Mouse (Mus musculus) A20 (cell line): ENCODE data around the gene Usp30.

ENCODE experiments used
- DNase-seq: peaks from one replicate; pipeline ENCODE4 v3.0.0-alpha.2; 2011; ENCODE audit warnings: low read depth, low spot score

Usp30 gene

DNA sequence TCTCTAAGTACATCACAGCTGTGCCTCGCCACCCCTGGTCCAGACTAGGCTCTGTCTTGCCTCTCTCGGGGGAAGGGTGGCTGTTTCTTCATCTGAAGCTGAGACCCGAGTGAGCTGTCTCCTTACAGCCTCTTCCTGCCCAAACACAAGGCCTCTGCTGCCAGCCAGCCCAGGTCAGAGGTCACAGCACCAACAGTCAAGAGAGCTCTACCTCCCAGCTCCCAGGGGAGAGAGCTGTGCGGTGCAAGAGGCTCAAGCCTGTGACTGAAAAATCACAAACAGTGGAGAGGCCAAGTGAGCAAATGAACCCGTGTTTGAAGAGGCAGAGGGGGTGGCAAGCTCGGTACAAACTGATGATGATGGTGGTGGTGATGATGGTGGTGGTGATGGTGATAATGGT is 1.3 kb downstream of the Usp30 start:
- DNase-seq: no peak

DNA sequence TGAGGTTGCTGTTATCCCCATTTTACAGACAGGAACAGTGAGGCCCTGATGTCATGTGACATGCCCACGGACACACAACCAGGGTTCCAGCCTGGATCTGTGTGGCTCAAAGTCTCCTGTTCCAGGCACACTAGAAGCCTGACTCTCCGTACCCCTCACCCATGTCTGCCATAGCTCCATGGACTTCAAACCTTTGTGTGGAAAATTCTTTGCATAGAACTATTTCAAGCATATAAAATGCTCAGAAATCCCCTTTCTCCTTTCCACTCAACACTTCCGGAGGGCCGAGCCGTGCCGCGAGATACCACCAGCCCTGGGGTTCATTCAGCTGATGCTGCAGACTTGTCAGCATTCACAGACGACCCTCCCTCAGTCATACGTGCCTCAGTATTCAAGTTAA is 2.3 kb downstream of the Usp30 start:
- no peak for DNase-seq

DNA sequence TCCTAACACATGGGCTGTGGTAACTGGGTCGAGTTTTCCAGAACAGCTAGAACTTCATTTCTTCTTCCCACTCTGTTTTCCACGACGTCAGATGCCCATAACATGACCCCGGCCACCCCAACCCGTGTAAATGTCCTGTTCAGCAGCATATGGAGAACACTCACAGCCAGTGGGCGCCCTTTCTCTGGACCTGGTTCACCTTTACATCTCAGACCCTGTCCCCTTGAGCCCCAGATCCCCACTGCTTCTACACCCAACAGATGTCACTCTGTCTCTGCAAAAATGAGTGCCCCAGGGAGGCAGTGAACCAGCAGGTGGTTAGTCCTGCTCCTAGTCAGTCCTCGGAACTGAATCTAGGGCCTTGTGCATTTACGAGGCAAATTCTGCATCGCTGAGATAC is 2.7 kb downstream of the Usp30 start:
- DNase-seq: no peak

DNA sequence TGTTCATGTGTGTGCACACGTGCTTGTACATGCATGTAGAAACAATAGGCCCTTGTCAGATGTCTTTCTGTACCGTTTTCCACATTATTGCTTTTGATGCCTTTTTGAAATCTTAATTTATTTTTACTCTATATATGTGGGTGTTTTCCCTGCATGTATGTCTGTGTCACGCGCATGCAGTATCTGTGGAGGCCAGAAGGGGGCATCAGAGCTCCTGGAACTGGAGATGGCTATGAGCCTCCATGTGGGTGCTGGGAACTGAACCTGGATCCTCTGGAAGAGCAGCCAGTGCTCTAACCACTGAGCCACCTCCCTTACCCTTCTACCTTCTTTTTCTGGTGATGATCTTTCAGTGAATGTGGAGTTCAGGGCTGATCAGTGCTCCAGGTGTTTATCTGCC is 5.6 kb downstream of the Usp30 start:
- DNase-seq: no peak

DNA sequence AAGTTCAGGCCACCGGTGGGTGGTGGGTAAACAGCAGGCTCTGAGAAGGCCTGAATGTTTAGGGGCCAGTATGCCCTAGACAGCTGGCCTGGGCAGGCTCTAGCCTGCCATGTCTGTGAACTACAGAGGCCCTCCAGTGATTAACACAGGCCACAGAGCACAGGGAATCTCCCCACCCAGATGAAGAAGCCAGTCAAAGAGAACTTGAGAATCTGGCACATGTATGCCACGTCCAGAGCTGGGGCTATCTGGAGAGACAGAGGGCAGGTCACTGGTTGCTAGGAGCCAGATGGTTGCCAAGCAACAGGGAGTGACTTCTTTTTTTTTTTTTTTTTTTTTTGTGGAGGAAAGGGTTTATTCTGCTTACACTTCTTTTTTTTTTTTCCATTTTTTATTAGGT is 7.0 kb downstream of the Usp30 start:
- no peak for DNase-seq

DNA sequence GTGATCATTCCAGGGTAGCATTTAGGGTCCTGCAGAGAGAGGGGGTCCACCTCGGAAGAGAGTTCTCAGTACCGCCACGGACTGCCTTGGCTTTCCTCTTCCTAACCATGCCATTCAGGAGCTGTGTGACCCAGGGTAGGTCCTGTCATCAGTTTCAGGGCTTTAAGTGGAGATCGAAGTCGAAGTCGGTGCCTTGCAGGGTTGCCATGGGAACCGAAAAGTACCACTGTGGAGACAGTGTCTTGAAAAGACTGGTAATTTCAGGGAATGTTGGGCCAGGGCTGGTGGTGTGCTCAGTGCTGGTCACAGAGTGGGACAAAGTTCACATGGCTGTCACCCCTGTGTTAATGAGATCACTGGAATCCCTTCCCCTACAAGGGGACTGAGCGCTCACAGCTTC is 11.7 kb downstream of the Usp30 start:
- DNase-seq: no peak

DNA sequence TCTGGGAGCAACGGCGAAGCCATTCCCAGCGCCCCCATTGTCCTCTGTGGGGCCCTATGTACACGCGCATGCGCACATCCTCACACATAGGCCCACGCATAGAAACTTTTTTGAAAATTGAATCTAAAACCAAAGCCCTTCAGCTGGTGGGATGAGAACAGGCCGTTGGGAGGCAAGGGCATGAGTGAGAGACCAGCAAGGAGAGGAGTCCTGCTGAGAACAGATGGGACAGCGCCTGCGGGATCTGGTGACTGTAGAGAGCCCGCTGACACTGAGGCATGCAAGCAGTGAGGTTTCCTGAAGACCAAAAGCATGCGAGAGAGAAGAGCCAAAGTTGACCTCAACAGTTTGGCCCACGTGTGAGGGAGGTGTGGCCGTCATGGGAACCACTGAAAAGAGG is 20.2 kb downstream of the Usp30 start:
- DNase-seq: no peak

DNA sequence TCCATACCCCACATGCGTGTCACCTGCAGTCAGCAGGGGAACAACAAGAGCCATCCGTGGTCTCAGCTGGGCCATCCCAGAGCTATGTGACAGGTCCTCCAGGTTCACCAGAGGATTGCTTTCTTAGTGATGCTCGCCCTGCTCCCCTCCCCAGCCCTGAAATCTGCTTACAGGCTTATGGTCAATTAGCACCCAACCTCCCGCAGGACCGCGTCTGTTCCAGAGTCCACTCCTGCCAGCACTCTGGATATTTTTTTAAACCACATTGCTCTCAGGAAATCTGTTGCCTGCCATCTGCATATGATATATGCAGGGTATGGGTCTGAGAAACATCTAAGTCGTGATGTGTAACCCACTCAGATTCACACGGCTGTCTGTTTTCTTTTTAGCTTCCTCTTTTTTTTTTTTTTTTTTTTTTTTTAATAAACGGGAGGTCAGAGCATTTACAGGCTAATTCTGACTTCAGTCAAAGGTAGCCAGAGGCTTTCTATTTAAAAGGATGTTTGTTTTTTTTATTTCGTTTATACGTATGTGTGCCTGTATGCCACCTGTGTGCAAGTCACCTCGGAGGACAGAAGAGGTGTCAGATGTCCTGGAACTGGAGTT is 22.7 kb downstream of the Usp30 start:
- peak; percentile 30 for DNase-seq

DNA sequence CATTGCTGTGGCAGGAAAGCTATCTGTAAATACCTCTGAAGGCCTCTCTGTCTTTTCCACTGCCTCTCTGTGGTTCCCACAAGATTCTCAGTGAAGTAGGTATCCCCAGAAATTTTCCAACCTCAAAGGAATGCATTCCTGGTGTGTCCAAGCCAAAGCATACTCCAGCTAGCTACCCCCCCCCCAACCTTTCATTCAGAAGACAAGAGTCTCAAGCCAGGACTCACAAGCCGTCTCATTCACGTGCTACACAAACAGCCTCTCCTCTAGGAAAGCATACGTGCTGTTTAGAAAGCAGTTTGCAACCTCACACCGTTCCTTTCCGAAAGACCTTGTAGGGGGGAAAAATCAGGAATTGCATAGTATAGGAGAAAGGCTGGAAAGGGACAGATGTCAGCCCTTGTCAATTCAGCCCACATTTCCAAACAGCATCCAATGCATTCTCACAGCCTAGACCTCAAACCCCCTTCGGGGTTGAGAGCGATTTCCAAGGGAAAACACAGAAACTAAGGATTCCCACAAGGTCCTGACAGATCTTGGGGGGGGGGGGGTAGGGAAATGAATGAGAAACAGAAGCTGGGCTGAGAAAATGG is 25.3 kb downstream of the Usp30 start:
- no peak for DNase-seq

DNA sequence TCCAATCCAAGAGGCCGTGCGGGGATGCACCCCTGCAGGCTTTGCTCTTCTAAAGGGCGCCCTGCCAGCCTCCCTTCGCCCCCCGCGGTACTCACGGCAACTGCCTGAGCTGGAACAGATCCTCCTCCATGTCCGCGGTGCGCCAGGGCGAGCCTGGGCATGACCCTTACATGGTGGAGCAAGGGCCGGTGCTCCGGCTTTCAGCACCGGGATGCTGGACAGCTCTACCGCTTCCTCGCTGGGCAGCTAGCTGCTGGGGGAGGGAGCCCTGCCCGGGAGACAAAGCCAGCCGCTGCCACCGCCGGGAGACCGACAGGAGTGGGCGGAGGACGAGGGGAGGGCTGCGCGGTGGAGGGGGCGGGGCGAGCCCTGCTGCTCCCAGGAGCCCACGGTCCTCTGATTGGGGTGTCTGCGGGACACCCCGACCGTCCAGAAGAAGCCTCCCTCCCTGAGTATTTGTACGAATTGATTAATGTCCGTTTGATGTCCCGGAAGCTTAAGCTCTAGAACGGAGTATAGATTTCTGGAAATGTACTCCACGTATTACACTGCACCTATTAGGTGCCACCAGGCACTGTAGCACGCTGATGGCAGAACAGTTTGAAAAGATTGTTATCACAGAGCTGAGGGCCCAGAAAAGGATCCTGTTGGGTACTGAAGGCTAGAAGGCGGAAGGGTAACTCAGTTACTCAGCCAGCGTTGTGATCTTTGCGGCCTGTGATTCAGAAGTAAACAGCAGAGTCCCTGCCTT is 26.0 kb downstream of the Usp30 start, which contains the start of gene Svop:
TSS of gene Svop (minus strand) at position 514 of the 751 bp plus-strand sequence.
- no peak for DNase-seq

DNA sequence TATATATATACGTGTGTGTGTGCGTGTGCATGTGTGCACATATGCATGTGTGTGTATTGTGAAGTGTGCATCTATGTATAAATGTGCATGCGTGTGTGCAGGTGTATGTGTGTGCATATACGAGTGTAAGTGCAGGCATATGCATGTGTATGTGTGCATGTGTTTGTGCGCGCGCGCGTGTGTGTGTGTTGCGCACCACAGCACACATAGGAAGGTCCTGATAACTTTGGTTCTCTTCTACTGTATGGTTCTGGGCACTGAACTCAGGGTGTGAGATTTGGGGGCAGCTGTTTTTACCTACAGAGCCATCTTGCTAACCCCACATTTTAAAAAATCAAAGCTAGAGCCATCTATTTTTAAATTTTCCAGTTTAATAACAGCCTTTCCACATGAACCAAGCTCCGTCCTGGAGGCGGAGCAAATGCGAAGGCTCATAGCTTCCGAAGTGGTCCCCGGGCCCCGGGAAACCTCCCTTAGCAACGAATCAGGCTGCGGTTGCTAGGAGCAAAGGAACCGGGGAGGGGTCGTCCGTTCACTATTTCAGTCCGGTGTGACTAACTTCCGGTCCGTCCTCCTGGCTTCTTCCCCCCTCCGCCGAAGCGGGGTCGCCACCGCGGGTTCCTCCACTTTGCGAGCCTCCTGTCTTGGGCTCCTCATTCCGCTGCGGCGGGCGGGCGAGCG is 34.6 kb downstream of the Usp30 start:
- peak; percentile 94 for DNase-seq

DNA sequence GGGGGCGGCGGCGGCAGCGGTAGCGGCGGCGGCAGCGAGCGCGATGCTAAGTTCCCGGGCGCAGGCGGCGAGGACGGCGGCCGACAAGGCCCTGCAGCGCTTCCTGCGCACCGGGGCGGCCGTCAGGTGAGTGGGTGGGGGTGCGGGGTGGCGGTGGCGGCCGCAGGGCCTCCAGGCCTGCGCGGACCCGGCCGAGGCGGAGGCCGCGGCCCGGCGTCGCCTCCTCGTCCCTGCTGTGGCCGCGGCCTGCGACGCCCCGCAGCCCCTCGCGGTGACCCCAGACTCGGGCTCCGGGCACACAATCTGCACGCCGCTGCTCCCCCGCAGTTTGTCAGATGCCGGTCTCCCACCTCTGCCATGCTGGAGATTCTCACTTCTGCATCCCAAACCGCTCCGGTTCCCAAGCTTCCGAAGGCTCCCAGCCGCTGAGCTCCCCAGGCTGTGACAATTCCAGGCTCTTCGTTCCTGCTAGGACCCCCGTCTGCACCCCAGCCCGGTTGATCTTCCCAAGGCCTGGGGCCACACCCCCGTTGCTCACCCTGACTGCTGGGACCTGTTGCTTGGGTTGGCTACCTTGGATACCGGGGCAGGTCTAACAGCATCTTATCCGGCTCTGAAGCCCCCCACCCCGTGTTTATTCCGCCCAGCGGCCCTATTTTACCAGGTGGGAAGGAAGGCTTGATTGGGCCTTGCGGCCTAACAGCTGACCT is 35.3 kb downstream of the Usp30 start:
- DNase-seq: no peak

DNA sequence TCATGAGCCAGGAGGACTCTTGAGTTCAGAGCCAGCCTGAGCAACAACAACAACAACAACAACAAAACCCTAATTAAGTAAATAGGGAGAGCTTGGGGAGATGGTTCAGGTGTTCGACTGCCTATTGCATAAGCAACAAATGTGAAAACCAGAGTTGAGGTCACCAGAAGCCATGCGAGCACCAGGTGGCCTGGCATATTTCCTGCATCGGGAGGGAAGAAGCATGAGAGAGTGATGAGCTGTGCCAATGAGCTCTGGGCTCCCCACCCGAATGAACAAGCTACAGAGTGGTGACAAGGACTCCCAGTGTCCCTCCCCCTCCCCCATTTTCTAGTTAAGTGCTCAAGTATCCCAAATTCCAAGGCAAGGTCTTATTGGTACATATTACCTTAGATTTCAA is 36.6 kb downstream of the Usp30 start:
- DNase-seq: no peak

DNA sequence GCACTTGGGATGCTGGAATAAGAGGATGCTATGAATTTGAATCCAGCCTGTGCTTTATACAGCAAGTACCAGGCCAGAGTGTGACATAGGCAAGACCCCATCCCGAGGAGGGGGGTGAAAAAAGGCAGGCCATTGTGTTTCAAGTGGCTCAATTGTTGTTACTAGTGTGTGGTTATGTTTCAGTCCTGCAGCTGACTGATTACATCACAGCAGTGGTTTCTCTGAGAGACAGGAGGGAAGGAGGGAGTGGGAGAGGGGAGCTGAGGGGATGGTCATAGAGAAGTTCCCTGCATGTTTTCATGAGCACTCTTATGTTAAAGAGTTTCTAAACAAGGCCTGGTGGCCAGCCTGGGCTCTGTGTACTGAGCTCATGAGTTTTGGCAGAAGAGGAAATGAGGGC is 37.5 kb downstream of the Usp30 start:
- no peak for DNase-seq

DNA sequence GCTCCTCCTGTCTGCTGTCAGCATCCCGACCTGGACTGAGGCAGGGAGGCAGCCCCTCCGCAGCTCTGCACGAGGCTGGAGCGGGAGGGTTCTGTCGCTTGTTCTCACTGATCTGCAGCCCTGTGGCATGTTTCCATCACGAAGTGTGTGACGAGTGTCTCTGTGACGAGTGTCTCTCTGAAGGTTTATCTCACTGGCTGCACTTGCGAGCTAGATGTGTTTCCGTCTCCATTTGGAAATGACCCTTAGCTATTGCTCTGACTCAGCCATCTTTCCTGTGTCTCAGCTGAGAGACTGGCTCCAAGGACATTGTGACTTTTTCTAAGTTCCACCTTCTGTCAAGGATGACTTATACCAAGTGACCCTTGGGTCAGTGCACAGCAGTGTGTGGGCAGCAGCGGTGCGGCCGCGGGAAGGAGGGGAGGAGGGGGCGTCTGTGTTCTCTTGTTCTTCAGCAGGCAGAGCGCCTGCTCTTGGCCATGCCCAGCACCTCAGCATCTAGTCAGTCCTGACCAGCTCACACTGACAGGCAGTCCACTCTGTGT is 41.2 kb downstream of the Usp30 start:
- no peak for DNase-seq

DNA sequence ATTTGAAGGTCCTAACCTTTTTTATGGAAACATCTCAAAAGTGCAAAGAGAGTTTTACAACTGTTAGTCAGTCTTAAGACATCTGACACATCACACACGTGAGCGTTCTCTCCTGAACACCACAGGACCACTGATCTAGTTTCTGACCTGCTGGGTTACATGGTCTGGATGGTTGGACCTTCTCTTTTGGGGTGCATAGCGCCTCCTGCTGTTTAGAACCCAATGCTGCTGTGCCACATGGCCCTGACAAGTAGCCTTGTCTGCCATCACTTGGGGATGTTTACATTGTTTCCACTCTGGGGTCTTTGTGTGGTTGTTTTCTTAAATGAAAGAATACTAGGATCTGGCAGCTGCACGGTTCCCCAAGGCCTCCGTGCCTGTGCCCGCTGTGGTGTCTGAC is 48.1 kb downstream of the Usp30 start:
- peak; percentile 24 for DNase-seq

DNA sequence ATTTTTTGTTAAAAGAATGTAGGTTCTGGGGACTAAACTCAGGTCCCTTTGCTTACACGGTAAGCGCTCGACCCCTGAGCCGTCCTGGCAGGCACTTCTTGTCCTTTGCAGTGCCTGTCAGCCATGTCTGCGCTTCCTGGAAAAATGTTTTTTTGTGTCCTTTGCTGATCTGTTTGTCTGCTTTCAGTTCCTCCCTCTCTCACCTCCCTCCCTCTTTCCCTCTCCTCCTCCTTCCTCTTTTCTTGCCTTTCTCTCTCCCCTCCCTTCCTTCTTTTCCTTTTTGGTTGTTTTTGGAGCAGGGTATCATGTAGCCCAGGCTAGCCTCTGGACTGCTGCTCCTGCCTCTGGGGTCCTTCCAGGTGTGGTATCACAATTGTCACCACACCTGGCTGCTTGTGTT is 49.8 kb downstream of the Usp30 start:
- DNase-seq: peak; percentile 53

DNA sequence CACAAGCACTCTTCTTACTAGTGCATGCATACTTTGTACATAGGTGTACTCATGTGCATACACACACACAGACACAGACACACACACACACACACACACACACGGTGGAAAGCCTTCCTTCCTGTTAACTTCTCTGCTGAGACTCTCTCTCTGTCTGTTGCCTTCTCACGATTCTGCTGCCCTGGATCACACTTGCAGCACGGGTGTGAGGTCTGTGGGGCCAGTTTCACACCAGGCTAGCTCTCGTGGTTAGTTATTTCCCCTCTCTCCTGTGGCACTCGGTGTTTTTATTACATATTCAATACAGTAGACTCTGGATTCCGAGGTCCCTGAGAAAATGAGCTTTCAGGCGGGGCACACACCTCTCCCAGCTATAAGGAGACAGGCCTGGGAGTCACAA is 51.3 kb downstream of the Usp30 start:
- DNase-seq: no peak

DNA sequence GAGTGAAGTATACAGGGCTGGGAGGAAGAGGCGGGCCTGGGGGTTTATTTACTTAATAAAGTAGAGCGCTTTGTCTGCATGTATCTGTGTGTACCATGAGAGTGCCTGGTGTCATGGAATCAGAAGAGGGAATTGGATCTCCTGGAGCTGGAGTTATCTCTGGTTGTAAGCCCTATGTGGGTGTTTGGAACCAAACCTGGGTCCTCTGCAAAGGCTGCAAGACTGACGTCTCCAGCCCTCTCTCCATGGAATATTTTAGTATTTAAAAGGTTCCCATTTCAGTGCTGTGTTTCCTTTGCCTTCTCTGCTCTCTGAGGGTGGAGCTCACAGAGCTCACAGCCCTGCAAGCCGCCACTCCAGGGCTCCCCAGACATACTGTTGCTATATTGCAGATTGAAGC is 54.5 kb downstream of the Usp30 start:
- DNase-seq: no peak

DNA sequence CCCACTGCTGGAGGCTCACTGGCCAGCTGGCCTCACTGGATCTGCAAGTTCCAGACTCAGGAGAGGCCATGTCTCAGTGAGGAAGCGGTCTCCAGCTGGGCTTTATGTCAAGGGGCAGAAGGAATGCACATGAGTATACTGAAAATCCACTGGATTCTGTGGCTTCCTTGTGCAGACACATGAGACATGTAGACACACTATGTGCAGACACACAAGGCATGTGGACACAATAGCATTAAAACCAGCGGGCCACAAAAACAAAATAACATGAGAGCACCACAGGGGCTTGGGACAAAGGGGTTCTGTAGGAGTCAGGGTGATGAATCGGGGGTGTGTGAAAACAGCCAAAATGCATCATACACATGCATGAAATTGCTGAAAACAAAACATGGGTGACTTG is 60.7 kb downstream of the Usp30 start:
- DNase-seq: no peak

DNA sequence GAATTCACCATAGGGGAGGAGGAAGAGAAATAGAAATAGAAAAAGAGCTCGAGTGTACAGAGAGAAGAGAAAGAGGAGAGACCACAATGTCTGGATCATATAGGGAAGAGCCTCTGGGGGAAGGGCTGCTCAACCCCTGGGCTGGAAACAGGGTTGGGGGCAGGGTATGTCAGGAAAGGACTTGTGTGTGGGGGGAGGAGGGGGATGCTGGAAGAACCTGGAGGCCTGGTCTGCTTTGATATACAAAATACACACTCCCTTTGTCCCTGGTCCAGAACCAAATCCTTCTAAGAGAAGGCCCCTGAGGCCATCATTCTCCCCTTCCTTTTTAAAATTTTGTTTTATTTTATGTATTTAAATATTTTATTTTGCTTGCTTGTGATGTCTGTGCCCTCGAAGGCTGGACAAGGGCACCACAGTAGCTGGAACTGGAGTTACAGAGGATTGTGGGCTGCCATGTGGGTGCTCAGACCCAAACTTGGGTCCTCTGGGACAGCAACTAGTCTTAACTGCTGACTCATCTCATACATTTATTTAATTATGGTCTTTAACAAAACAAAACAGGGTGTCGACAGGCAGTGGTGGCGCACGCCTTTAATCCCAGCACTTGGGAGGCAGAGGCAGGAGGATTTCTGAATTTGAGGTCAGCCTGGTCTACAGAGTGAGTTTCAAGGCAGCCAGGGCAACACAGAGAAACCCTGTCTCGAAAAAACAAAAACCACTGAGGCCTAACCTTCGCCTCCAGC is 61.4 kb downstream of the Usp30 start:
- DNase-seq: peak; percentile 17
